Mouse (Mus musculus): Measurements from ENCODE around the gene Pax5. TPM values are rescaled to one million over a fixed set of nuclear protein-coding genes. Genes with fewer than 3 reads are reported as not detected.
"Not testable (repeated sequence)": the region's sequence is repeated elsewhere in the genome, so short reads cannot be mapped to it uniquely, and the experiment has no call there.

Gene Pax5
- total RNA-seq (2021) = under 1 TPM; 0.17 to 0.18 TPM

DNA sequence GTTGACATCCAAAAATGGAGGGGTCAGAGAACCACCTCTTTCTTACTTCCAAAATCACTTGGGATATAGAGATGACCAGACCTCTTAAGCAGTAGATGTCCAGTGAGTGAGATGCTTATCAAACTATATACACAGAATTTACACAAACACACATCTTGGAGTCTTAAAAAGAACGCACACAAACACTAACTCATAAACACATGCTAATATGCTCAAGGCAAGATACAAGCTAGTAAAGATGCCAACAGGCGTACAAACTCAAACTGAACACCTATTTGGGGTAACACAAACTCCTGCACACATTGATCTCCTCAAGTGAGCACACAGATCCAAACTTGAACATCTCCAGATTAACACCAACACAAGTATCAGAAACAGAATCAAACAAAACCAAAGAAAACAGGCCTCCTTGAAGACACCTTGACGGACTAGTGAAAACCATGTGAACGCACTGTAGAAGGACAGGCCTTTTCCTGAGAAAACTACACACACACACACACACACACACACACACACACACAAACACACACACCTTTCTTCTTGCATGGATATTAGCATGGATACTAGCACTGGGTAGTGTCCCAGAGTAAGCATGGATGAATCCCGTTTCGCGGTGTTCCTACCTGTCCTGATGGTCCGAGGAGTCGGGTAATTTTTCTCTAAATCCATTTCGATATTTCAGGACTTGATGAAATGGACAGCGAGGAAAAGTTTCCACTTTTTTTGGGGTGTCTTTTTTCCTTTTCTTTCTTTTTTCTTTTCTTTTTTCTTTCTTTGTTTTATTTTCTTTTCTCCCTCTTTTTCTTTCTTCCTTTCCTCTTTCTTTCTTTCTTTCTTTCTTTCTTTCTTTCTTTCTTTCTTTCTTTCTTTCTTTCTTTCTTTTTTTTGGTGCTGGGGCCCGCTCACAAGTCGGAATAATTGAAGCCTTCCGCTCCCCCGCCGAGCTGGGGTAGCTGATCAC lies at the start of gene Pax5:
TSS of gene Pax5 (minus strand) at position 748 of the 961 bp plus-strand sequence.
- no peak for DNase-seq (ENCODE audit: extremely low spot score in 1 of 2, low spot score in 2 of 2)
- intact Hi-C loops (cut with DNase I) = no loop called here

DNA sequence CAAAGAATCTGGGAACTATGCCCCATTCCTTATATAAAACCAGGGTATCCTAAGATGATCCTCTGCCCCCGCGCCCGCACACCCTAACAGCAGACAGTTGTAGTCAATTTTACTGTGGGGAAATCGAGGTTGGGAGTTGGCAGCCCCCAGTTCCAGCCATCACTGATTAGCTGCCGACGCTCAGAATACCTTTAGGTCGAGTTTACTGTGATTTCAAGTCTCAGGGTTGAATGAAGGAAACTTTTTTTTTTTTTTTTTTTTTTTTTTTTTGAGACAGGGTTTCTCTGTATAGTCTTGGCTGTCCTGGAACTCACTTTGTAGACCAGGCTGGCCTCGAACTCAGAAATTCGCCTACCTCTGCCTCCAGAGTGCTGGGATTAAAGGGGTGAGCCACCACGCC lies 46.8 kb upstream of the Pax5 start:
- not testable (repeated sequence) for DNase-seq (ENCODE audit: extremely low spot score in 1 of 2, low spot score in 2 of 2)
- intact Hi-C loops (cut with DNase I) = loop anchor here (5.0 kb wide), 1 partner anchor 150 kb away; no protein-coding TSS in a partner anchor

DNA sequence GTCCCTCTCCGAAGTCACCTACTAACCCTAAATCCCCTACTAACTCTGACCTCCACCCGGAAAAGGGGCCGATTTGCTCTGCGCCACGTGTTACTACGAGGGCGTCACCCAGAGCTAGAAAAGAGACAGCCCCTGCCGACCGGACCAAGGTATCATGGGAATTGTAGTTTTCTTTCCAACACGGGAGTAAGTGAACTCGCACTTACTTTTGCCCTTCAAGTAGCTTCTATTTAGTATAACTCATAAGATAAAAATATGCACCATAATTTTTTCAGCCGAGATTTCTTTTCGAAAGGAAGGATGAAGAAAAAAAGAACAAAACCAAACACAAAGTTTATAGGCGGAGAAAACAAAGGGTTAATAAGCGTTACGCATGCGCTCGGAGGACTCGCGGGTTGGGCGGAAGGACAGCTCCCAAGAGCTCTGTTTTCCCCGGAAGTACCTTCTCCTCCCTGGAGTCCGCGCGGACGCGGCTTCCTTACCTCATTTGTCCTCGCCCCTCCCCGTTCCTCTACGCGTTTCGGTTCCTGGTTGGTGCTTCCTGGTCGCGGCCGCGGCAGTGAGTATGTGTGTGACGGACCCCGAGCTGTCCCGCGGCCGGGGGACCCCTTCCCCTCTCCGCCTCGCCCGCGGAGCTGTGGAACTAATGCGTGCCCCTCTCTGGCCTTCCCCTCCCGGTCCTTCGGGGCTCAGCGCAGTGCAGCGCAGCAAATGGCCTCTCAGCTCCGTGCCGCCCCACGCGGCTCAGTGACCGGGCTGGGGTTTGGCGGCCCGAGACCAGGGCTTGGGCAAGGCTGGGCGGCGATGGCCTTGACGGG lies 46.1 kb upstream of the Pax5 start:
- intact Hi-C loops (cut with DNase I) = loop anchor here (5.0 kb wide), 1 partner anchor 151 kb away; no protein-coding TSS in a partner anchor
- peak; percentile 92 to 95 for DNase-seq (ENCODE audit: extremely low spot score in 1 of 2, low spot score in 2 of 2)

DNA sequence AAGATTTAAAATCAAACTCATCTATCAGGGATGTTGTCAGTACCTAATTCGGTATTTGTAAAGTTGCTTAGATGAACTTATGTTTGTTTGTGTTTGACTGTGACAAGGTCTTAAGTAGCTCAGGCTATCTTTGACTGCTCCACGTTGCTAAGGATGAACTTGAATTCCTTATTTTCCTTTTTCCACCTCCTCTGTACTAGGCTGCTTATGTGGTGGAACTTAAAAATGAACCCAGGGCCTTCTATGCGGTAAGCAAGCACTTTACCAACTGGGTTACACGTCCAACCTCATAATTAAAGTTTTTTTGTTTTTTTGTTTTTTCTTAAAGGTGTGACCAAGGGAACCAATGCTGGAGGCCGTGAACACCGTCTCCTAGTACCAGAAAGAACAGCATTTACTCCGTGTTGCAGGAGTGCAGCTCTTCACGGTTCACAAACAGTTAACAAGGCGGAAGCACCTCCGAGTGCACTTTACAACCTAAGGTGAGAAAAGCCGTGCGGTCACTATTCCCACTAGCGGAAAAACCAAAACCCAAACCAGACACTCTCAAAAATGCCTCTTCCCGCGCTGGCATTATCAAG lies 45.4 kb upstream of the Pax5 start, which contains the start of gene Zcchc7:
TSS of gene Zcchc7 (plus strand) at position 325 of the 581 bp plus-strand sequence.
- intact Hi-C loops (cut with DNase I) = loop anchor here (5.0 kb wide), 1 partner anchor 152 kb away; no protein-coding TSS in a partner anchor
- no peak for DNase-seq (ENCODE audit: extremely low spot score in 1 of 2, low spot score in 2 of 2)

DNA sequence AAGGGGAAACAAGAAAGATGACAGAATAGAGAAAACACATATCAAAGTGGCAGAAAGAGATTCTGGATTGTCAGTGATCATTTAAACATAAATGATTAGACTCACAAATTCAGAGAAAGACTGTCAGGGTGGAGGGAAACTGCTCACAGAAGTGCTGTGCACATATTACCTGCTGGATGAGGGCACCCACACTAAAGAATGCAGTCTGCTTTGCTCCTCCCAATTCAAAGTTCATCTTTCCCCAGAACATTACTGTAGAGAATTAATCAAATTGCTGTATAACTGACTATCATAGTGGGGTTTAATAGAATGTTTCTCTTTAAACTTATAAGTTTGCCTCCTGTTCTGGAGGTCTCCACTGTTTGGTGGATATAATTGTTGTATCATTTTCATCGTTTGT lies 30.2 kb upstream of the Pax5 start:
- no peak for DNase-seq (ENCODE audit: extremely low spot score in 1 of 2, low spot score in 2 of 2)
- intact Hi-C loops (cut with DNase I) = no loop called here

DNA sequence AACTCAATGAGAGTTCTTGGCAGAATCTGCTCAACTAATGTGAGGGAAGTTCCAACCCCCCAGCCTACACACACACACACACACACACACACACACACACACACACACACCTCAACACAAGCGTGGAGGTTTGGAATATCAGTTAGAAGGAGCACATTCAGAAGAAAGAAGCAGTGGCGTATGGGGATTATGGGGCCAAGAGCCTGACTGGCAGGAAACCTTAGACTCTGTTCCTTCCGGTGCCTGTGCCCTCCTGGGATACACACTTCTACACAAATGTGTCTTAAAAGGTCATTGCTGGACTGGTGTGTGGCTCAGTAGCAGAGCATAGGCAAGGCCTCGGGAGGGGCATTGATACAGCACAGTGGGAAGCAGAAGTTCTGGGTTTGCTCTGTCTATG lies 10.9 kb upstream of the Pax5 start:
- intact Hi-C loops (cut with DNase I) = no loop called here

DNA sequence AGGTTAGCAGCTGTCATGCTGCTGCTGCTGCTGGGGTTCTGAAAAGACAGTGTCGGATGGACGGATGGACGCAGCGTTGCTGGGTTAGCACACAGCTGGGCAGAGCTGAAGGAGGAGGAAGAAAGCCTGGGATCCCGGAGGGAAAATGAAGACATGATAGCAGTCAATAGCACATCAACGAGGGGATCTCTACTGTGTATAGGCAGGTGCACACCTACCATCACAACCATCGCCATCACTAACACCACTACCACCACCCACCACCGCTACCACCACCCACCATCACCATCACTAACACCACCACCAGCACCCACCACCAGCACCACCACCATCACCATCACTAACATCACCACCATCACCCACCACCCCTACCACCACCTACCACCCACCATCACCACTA lies 9.8 kb upstream of the Pax5 start:
- no peak for DNase-seq (ENCODE audit: extremely low spot score in 1 of 2, low spot score in 2 of 2)
- intact Hi-C loops (cut with DNase I) = no loop called here

More for the DNA sequence above, 10.9 kb upstream of the Pax5 start:
- DNase-seq (ENCODE audit: extremely low spot score in 1 of 2, low spot score in 2 of 2) = no peak

DNA sequence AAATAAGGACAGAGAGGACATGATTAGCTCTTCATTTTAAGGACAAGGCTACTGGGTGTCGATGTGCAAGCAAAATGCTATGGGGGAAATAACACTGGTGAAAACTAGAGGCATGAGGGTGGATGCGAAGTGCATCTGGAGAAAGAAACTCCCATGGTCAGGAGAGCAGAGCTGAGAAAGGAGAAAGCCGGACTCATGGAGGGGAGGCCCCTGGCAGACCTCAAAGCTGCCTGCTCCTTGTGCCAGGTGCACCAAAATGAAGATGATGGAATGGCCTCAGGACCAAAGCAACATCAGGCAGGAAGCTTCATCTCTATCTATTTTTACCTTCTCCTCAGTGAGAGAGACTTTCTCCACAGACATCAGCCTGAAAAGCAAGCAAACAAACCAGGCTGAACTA lies 7.4 kb upstream of the Pax5 start:
- no peak for DNase-seq (ENCODE audit: extremely low spot score in 1 of 2, low spot score in 2 of 2)
- intact Hi-C loops (cut with DNase I) = no loop called here

DNA sequence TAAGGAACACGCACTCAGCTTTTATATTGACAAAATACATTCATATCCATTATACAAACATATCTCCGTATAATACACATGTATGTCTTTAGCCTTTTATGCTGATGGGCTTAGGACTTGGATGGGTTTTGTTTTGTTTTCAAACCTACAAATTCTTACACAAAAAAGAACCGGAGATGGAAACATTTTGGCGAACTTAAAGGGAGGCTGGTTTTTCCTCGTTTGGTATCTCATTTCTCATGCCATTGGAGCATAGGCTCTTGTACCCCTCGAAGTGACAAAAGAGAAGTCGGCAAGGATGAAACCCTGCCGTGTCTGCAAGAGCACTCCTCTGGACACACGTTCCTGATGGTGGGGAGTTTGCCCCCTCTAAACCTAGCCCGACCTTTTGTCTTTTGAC lies 6.1 kb upstream of the Pax5 start:
- no peak for DNase-seq (ENCODE audit: extremely low spot score in 1 of 2, low spot score in 2 of 2)
- intact Hi-C loops (cut with DNase I) = no loop called here

DNA sequence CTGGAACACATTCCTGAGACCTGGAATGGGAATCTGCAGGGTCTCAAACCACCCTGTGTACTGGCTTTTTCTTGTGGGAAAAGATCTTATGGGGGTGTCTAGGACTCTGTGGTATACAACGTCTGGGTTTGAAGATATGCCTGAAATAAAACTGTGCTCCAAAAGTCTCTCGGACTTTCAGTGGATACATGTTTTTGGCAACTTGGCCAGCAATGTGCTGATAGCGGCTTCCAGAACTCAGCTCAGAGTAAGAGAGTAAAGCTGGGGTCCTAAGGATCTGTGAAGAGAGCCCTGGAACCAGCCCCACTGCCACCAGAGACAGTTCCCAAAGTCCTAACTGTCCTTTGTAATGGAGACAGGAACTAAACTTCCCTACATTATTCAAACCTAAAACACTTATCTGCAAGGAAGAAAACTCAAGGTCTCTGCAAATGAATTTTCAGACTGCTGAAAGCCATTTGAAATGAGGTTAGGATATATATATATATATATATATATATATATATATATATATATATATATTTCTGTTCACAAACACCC lies 5.4 kb upstream of the Pax5 start:
- intact Hi-C loops (cut with DNase I) = no loop called here
- DNase-seq (ENCODE audit: extremely low spot score in 1 of 2, low spot score in 2 of 2) = no peak

DNA sequence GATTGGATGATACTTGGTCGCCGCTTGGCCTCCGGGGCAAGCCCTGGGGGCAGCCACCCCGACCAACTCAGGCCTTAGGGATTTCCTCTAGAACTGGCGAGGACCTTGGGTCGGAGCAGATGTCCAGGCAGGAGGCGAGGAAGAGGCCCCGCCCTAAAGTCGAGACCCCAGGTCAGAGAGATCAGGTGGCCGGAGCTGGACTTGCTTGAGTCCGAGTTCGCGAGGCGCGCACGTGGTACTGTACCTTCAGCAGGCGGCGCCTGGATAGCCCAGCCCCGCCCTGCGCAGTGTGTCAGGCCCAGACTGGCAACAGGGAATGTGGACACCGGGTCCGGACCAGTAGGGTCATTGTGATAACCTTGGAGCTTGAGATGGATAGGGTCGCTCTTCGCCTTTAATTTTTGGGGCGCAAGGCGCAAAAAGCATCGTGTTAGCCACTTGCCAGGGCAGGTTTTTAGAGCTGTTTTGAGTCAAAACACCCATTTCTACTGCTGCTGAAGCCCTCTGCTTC lies 3.9 kb upstream of the Pax5 start:
- DNase-seq (ENCODE audit: extremely low spot score in 1 of 2, low spot score in 2 of 2) = no peak
- intact Hi-C loops (cut with DNase I) = no loop called here

DNA sequence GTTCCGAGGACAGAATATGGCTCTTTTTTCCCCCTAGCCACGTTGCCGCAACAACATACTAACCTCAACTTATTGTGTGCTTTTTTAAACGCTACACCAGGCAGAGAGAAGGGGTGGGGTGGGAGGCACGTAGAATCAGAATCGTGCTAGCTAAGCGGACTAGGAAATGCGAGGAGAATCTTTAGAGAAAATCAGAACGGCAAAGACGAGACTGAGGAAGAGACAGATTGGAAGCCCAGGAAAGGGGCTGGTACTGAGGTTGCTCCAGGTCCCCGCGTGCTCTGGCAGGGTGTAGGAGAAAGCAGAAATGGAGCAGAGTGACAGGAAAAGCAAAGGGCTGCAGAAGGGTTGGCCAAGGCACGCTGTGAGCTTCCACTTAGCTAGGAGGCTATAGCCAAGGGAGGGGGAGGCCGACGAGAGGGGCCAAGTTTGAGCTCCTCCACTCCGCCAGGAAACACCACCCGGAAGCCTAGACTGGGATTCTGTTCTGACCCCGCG lies 3.3 kb upstream of the Pax5 start:
- intact Hi-C loops (cut with DNase I) = no loop called here
- no peak for DNase-seq (ENCODE audit: extremely low spot score in 1 of 2, low spot score in 2 of 2)

DNA sequence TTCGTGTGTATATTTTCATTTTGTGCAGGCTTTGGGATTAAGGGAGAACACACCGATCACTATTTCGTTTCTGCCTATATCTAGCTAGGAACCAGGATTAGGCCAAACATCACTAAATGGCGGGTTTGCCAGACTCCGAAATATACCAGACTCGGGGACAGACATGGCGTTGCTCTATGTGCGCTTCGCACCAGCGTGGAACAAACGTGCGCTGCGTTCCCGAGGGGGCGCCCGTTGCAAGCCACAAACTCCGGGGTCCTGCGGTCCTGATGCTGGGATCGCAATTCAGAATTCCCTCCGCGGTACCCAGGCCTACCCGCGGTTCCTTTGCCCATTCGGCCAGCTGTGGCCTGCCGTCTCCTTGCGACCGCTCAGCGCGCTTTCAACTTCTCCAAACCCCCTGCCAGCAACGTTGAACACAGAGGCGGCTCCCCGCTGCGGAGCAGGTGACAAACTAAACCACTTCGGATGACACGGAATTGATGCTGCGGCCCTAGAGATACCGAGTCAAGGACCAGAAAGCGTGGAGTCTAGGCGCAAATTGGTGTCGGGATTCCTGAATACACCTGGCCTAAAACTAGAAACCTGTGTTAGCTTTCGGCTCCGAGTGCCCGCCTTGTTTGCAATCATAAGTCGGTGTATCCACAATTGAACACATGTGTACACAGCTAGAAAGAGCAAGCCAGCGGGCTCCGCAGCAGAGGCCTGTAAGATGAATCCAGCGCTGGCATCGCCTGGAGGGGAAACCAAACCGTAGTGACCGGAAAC lies 2.7 kb upstream of the Pax5 start:
- intact Hi-C loops (cut with DNase I) = no loop called here

DNA sequence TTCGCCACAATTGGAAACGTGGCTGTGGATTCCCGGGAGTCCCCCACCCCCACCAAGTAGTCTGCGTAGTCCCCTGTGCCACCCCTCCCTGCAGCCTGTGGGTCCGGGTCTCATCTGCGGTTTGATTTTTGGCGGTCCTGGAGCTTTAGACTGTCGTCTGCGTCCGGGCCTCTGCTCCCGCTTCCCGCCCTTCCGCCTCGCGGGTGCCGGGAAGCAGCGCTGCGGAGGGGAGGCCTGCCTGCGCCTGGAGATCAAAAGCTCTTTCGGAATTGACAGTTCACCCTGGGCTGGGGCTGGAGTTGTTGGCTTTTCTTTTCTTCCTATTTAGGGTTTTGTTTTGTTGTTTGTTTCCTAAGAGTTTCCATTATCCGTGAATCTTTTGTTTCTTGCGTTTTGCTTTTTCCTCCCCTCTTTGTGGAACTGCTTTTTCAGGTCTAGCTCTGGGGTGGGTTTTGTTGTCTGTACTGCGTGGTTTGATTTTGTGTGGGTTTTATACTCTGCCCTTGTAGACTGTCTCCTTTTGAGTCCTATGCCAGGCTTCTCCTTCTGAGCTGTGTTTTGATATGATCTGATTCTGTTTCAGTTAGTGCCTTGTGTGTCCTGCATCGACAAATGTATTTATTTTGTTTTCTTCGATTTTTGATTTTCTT lies 1.9 kb upstream of the Pax5 start:
- intact Hi-C loops (cut with DNase I) = no loop called here
- no peak for DNase-seq (ENCODE audit: extremely low spot score in 1 of 2, low spot score in 2 of 2)

More for the DNA sequence above, 2.7 kb upstream of the Pax5 start:
- no peak for DNase-seq (ENCODE audit: extremely low spot score in 1 of 2, low spot score in 2 of 2)

DNA sequence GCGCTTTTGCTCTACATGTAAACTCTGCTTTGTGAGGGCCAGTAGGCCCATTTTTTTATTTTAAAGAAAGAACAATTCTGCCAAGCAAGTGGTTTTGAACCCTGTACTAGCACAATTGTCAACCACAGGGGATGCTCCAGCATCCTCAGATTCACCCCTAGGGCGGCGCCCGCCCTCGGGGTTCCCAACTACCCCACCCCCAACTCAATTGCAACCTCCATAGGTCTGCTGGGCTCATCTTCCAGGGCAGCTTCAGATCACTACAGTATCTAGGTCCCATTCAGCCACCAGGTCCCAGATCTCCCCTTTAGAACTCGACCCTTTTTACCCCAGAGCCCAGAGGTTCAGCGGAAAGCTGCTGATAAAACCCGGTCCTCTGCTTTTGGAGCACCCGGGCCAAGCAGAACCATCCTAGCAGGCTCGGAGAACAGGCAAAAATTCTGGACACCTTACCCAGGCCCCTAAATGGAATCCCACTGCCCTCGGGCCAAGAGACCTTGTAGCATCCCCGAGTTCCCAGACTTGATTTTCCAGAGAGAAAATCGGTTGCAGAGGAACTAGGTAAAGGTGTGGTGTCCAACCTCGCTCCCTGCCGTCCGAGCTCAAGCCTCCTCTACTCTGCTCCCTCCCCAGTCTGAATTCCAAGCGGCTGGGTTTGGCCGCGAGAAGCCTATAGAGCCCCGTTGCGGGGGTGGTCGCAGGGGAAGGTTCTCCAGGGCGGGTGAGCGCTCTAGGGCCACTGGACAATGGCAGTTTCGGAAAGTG lies 1.0 kb upstream of the Pax5 start:
- intact Hi-C loops (cut with DNase I) = no loop called here
- no peak for DNase-seq (ENCODE audit: extremely low spot score in 1 of 2, low spot score in 2 of 2)

DNA sequence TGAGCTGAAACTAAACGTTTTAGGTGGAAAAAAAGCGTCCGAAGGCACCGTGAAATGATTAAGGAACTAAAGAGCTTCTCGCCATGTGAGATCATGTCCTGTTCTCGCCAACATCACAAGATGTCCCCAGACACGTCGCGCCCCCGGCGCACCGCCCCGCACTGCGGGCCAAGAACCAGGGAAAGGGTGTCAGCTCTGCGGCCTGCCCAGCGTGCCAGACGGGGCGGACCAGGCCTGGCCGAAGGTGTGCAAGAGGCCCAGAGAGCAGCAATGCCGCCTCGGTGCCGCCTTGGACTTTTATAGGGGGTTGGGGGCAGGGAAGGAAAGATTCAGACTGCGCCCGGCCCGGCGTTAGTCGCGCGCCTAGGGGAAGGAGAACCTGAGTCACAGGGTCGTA lies 412 bp upstream of the Pax5 start:
- intact Hi-C loops (cut with DNase I) = no loop called here
- DNase-seq (ENCODE audit: extremely low spot score in 1 of 2, low spot score in 2 of 2) = no peak
